Mouse (Mus musculus): ENCODE results near the gene Fzd9. TPM values are rescaled to one million over a fixed set of nuclear protein-coding genes. Genes with fewer than 3 reads are reported as not detected.

The Fzd9 gene
- polyA plus RNA-seq, 1 experiment, result 3.1 TPM

GRCm38 (mm10) chr5:135208197-135208596 is 42.8 kb downstream of the Fzd9 start:
- TF ChIP-seq POLR2A (IDR thresholded peaks at IDR 0.05; ENCODE audit: control insufficient read depth, low read depth, low read length), result no peak
- TF ChIP-seq CTCF (IDR thresholded peaks at IDR 0.05; ENCODE audit: control insufficient read depth, insufficient read depth, insufficient replicate concordance, low read depth, low read length), result no peak
- no peak overlapping the region for H3K27ac ChIP-seq (ENCODE audit: control insufficient read depth, insufficient read depth, low read depth, low read length)
- H3K36me3 ChIP-seq (ENCODE audit: control insufficient read depth, insufficient read depth, low read length), result peaks cover 9% of the 10 kb centered on the region
- H3K27me3 ChIP-seq (ENCODE audit: control insufficient read depth, insufficient read depth, low read length), result no peaks in the 10 kb centered on the region
- no peak overlapping the region for H3K4me3 ChIP-seq (ENCODE audit: control insufficient read depth, low read depth, low read length)
- no peaks in the 10 kb centered on the region for H3K4me1 ChIP-seq (ENCODE audit: control insufficient read depth, insufficient read depth, low read length)

GRCm38 (mm10) chr5:135202763-135203162 is 48.3 kb downstream of the Fzd9 start:
- H3K4me1 ChIP-seq (ENCODE audit: control insufficient read depth, insufficient read depth, low read length), result no peaks in the 10 kb centered on the region
- no peak overlapping the region for H3K4me3 ChIP-seq (ENCODE audit: control insufficient read depth, low read depth, low read length)
- peaks cover 2% of the 10 kb centered on the region for H3K36me3 ChIP-seq (ENCODE audit: control insufficient read depth, insufficient read depth, low read length)
- TF ChIP-seq POLR2A (IDR thresholded peaks at IDR 0.05; ENCODE audit: control insufficient read depth, low read depth, low read length) (no peak), CTCF (IDR thresholded peaks at IDR 0.05; ENCODE audit: control insufficient read depth, insufficient read depth, insufficient replicate concordance, low read depth, low read length) (no peak)
- no peak overlapping the region for H3K27ac ChIP-seq (ENCODE audit: control insufficient read depth, insufficient read depth, low read depth, low read length)
- no peaks in the 10 kb centered on the region for H3K27me3 ChIP-seq (ENCODE audit: control insufficient read depth, insufficient read depth, low read length)

Other genes with a start within 250 kb of the Fzd9 start
- 102 and 108 TPM in 2 replicates for gene Abhd11, start 242.1 kb downstream of the Fzd9 start, polyA plus RNA-seq (2012; rRNA removed)
- 6.8 and 7.6 TPM in 2 replicates for gene Stx1a, start 227.7 kb downstream of the Fzd9 start, polyA plus RNA-seq (2012; rRNA removed)
- 23.4 TPM in 2 replicates for gene Dnajc30, start 187.0 kb downstream of the Fzd9 start, polyA plus RNA-seq (2012; rRNA removed)
- 42.9 and 43.5 TPM in 2 replicates for gene Bud23, start 186.3 kb downstream of the Fzd9 start, polyA plus RNA-seq (2012; rRNA removed)
- gene Vps37d, start 173.0 kb downstream of the Fzd9 start, polyA plus RNA-seq (2012; rRNA removed), result 0.33 and 0.71 TPM in 2 replicates
- gene Mlxipl, start 161.3 kb downstream of the Fzd9 start, polyA plus RNA-seq (2012; rRNA removed), result 16.7 and 19.6 TPM in 2 replicates
- 63.4 and 65.5 TPM in 2 replicates for gene Tbl2, start 101.6 kb downstream of the Fzd9 start, polyA plus RNA-seq (2012; rRNA removed)
- gene Bcl7b, start 82.9 kb downstream of the Fzd9 start, polyA plus RNA-seq (2012; rRNA removed), result 33.8 and 36.7 TPM in 2 replicates
- 6.4 and 7.7 TPM in 2 replicates for gene Baz1b, start 64.0 kb downstream of the Fzd9 start, polyA plus RNA-seq (2012; rRNA removed)
- gene Fkbp6, start 98.8 kb upstream of the Fzd9 start, polyA plus RNA-seq (2012; rRNA removed), result 71.8 and 87.2 TPM in 2 replicates
- 0.78 and 0.99 TPM in 2 replicates for gene Trim50, start 102.1 kb upstream of the Fzd9 start, polyA plus RNA-seq (2012; rRNA removed)
- gene Nsun5, start 118.7 kb upstream of the Fzd9 start, polyA plus RNA-seq (2012; rRNA removed), result 16.0 and 16.5 TPM in 2 replicates
- gene Pom121, start 143.3 kb upstream of the Fzd9 start, polyA plus RNA-seq (2012; rRNA removed), result 97.5 and 107 TPM in 2 replicates